8 mouse cellular contexts compared by ENCODE assay signal in genomic region chr9:44067241-44067959, GRCm38 (mm10). TPM values are rescaled to one million over a fixed set of nuclear protein-coding genes. Genes with fewer than 3 reads are reported as not detected.
DNase-seq lines count a peak whose midpoint lies in the region; ATAC-seq lines count a peak whose summit lies in the region.

No protein-coding gene starts in this region.

- peak overlapping the region; percentile 53 for H3K9ac ChIP-seq in kidney, embryonic 15.5 days
- H3K9ac ChIP-seq in forebrain, embryonic 16.5 days (replicated peaks; ENCODE audit: low read depth, low read length) = peak overlapping the region; percentile 59
- peak overlapping the region; percentile 44 for H3K9ac ChIP-seq in liver, embryonic 15.5 days

- no peaks in the 10 kb centered on the region for H3K36me3 ChIP-seq in kidney, embryonic 15.5 days
- no peaks in the 10 kb centered on the region for H3K36me3 ChIP-seq in forebrain, embryonic 16.5 days (ENCODE audit: control insufficient read depth, insufficient read depth)
- no peaks in the 10 kb centered on the region for H3K36me3 ChIP-seq in liver, embryonic 15.5 days (replicated peaks)

- WGBS in kidney, embryonic 15.5 days = 7% methylated on average over 15 of the region's 15 CpGs
- 11% methylated on average over 15 of the region's 15 CpGs for WGBS in forebrain, embryonic 16.5 days
- 5% methylated on average over 15 of the region's 15 CpGs for WGBS in liver, embryonic 15.5 days (ENCODE audit: insufficient replicate concordance)

- peak overlapping the region; percentile 57 for H3K4me3 ChIP-seq in kidney, embryonic 15.5 days (replicated peaks)
- H3K4me3 ChIP-seq in forebrain, embryonic 16.5 days (replicated peaks; ENCODE audit: low read length) = peak overlapping the region; percentile 57
- peak overlapping the region; percentile 51 for H3K4me3 ChIP-seq in liver, embryonic 15.5 days (replicated peaks)

- 0 out of 2 replicates have a peak overlapping the region, but pooled peaks have one; percentile 33 for H3K27ac ChIP-seq in kidney, embryonic 15.5 days
- H3K27ac ChIP-seq in forebrain, embryonic 16.5 days (ENCODE audit: low read length) = no peak overlapping the region
- H3K27ac ChIP-seq in liver, embryonic 15.5 days (replicated peaks) = no peak overlapping the region

- no peak for DNase-seq in kidney, postnatal 4 days
- peak; percentile 47 for DNase-seq in R1 (ENCODE audit: low read depth, low spot score)
- DNase-seq in urinary bladder, adult 2 months (ENCODE audit: low spot score) = no peak
- no peak for DNase-seq in spleen, postnatal 14 days (ENCODE audit: low spot score in 2 of 2)
- DNase-seq in kidney, postnatal 10 days = no peak

- H3K4me1 ChIP-seq in kidney, embryonic 15.5 days = peaks cover 46% of the 10 kb centered on the region
- H3K4me1 ChIP-seq in forebrain, embryonic 16.5 days (replicated peaks; ENCODE audit: control insufficient read depth, insufficient read depth, low read length) = peaks cover 15% of the 10 kb centered on the region
- peaks cover 17% of the 10 kb centered on the region for H3K4me1 ChIP-seq in liver, embryonic 15.5 days (replicated peaks)

- peak overlapping the region; percentile 93 for H3K4me2 ChIP-seq in kidney, embryonic 15.5 days
- peak overlapping the region; percentile 90 for H3K4me2 ChIP-seq in forebrain, embryonic 16.5 days (ENCODE audit: low read length)
- H3K4me2 ChIP-seq in liver, embryonic 15.5 days = peak overlapping the region; percentile 84

- no peaks in the 10 kb centered on the region for H3K9me3 ChIP-seq in kidney, embryonic 15.5 days (replicated peaks)
- H3K9me3 ChIP-seq in forebrain, embryonic 16.5 days (ENCODE audit: control insufficient read depth, low read length) = no peaks in the 10 kb centered on the region
- H3K9me3 ChIP-seq in liver, embryonic 15.5 days (replicated peaks) = no peaks in the 10 kb centered on the region

- 0 out of 2 replicates have a peak, but pooled peaks cover 5% of the 10 kb centered on the region for H3K27me3 ChIP-seq in kidney, embryonic 15.5 days
- H3K27me3 ChIP-seq in forebrain, embryonic 16.5 days (replicated peaks; ENCODE audit: control insufficient read depth, insufficient read depth, low read length) = no peaks in the 10 kb centered on the region
- peaks cover 24% of the 10 kb centered on the region for H3K27me3 ChIP-seq in liver, embryonic 15.5 days

- ATAC-seq in kidney, embryonic 15.5 days (replicated peaks; ENCODE audit: low FRiP score) = peak; percentile 20
- peak; percentile 49 for ATAC-seq in forebrain, embryonic 16.5 days
- ATAC-seq in liver, embryonic 15.5 days (ENCODE audit: insufficient read depth) = peak; percentile 45

RNA-seq across cellular contexts. Expression of gene Usp2, which starts 0.6 kb away (rescaled TPM):
- polyA plus RNA-seq in kidney, embryonic 15.5 days (2015; fragmentation: Nextera tagmentation; extraction: Ambion mirVana) = 31.9 and 36.8 TPM in 2 replicates
- 13.6 and 13.7 TPM in 2 replicates for polyA plus RNA-seq in forebrain, embryonic 16.5 days (2015; fragmentation: Nextera tagmentation; extraction: Ambion mirVana)
- polyA plus RNA-seq in liver, embryonic 15.5 days (2015; fragmentation: Nextera tagmentation; extraction: Ambion mirVana) = 3.7 and 4.3 TPM in 2 replicates
- 5.8 and 12.5 TPM in 2 replicates for polyA plus RNA-seq in urinary bladder, adult 2 months (2012; rRNA removed)

RNA-seq across cellular contexts. Expression of gene Thy1, which starts 24.2 kb away (rescaled TPM):
- 9.6 and 10.2 TPM in 2 replicates for polyA plus RNA-seq in kidney, embryonic 15.5 days (2015; fragmentation: Nextera tagmentation; extraction: Ambion mirVana)
- polyA plus RNA-seq in forebrain, embryonic 16.5 days (2015; fragmentation: Nextera tagmentation; extraction: Ambion mirVana) = 4.7 and 5.4 TPM in 2 replicates
- polyA plus RNA-seq in liver, embryonic 15.5 days (2015; fragmentation: Nextera tagmentation; extraction: Ambion mirVana) = 0.15 and 0.26 TPM in 2 replicates
- polyA plus RNA-seq in urinary bladder, adult 2 months (2012; rRNA removed) = 93.6 and 128 TPM in 2 replicates

RNA-seq across cellular contexts. Expression of gene Mfrp, which starts 34.1 kb away (rescaled TPM):
- polyA plus RNA-seq in kidney, embryonic 15.5 days (2015; fragmentation: Nextera tagmentation; extraction: Ambion mirVana) = 0.13 TPM in 1 of 2 replicates, not detected in the other
- polyA plus RNA-seq in forebrain, embryonic 16.5 days (2015; fragmentation: Nextera tagmentation; extraction: Ambion mirVana) = 0.12 TPM in 1 of 2 replicates, not detected in the other
- polyA plus RNA-seq in liver, embryonic 15.5 days (2015; fragmentation: Nextera tagmentation; extraction: Ambion mirVana) = 0.10 TPM in 1 of 2 replicates, not detected in the other
- polyA plus RNA-seq in urinary bladder, adult 2 months (2012; rRNA removed) = 0.13 and 0.21 TPM in 2 replicates

RNA-seq across cellular contexts. Expression of gene C1qtnf5, which starts 39.6 kb away (rescaled TPM):
- 4.5 and 5.2 TPM in 2 replicates for polyA plus RNA-seq in kidney, embryonic 15.5 days (2015; fragmentation: Nextera tagmentation; extraction: Ambion mirVana)
- polyA plus RNA-seq in forebrain, embryonic 16.5 days (2015; fragmentation: Nextera tagmentation; extraction: Ambion mirVana) = 2.3 and 2.7 TPM in 2 replicates
- polyA plus RNA-seq in liver, embryonic 15.5 days (2015; fragmentation: Nextera tagmentation; extraction: Ambion mirVana) = 0.29 and 0.53 TPM in 2 replicates
- polyA plus RNA-seq in urinary bladder, adult 2 months (2012; rRNA removed) = 27.2 and 31.4 TPM in 2 replicates

RNA-seq across cellular contexts. Expression of gene Gm49380, which starts 45.9 kb away (rescaled TPM):
- 0.17 and 0.21 TPM in 2 replicates for polyA plus RNA-seq in kidney, embryonic 15.5 days (2015; fragmentation: Nextera tagmentation; extraction: Ambion mirVana)
- polyA plus RNA-seq in forebrain, embryonic 16.5 days (2015; fragmentation: Nextera tagmentation; extraction: Ambion mirVana) = 0.15 and 0.16 TPM in 2 replicates
- polyA plus RNA-seq in liver, embryonic 15.5 days (2015; fragmentation: Nextera tagmentation; extraction: Ambion mirVana) = not detected in 2 replicates
- 0.27 and 0.36 TPM in 2 replicates for polyA plus RNA-seq in urinary bladder, adult 2 months (2012; rRNA removed)
